Mouse (Mus musculus): ENCODE measurements around the gene Ush1g.

Gene Ush1g

DNA sequence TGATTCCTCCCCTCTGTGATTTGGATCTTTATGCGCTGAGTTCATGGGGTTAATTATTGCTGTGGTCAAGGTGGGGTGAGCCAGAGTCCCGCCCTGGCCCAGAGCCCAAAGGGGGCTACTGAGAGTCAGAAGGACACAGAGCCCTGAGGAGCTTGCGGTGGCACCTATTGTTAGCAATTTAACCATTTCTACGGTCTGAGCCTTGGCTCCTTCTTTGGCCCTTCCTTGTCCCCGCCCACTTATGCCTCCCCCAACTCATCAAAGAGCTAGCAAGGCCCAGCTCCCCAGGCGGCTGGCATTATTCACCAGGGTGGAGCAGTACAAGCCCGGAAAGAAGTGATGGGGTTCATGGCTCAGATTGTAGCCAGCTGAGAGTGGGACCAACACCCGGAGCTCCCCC is 15.0 kb downstream of the Ush1g start, which contains the start of gene Otop2:
Gene Otop2, plus strand, starts transcription at position 301 of the 400 bp plus-strand sequence.
- POLR2A ChIA-PET: interaction anchor here in 1 of 4 experiments (0.9 to 1.1 kb wide), 2 partner anchors 9 to 30 kb away, joined by 4 to 5 read pairs; partner anchors contain the start of genes Fads6 and Fdxr
- CTCF ChIA-PET: interaction anchor here (0.5 to 2.2 kb wide), 6 partner anchors 8 to 1144 kb away, joined by 3 to 7 read pairs (median 4); partner anchors contain the start of gene Ush1g (in 1 of the 4)

DNA sequence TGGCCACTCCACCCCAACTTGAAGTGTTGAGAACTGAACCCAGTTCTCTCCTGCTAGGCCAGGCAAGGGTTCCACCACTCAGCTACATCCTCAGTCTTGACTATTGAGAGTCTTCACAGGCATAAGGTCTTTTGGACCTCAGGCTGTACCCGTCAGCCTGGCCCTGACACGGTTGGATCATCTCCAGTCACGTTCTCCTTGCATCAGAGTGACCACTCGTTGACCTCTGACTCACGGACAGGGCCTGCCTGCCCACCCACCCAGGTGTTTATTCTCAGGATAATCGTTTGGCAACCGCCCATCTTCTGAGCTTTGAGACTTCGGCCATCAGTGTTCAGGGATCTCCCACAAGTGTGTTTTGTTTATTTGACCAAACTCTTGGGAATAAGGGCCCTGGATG is 18.7 kb downstream of the Ush1g start:
- ChIA-PET POLR2A (interaction anchor here in 2 of 4 experiments (0.6 to 1.4 kb wide), 2 partner anchors 78 to 193 kb away, joined by 3 read pairs; no protein-coding TSS in a partner anchor), CTCF (interaction anchor here in 1 of 4 experiments (2.3 kb wide), 1 partner anchor 78 kb away, joined by 6 read pairs; no protein-coding TSS in a partner anchor)

DNA sequence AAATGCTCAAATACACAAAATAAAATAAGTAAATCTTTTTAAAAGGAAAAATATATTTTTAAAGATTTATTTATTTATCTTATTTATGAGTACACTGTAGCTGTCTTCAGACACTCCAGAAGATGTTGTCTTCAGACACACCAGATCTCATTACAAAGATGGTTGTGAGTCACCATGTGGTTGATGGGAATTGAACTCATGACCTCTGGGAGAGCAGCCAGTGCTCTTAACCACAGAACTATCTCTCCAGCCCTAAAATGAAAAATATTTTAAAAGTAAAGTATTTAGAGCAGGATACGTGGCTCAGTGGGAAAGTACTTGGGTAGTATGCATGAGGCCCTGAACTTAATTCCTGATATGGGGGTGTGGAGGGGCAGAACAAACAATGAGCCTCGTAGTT is 20.5 kb downstream of the Ush1g start:
- CTCF ChIA-PET: interaction anchor here (0.6 to 2.0 kb wide), 18 partner anchors 16 to 512 kb away, joined by 3 to 10 read pairs (median 4); partner anchors contain the start of gene Caskin2 (in 1 of the 4)
- POLR2A ChIA-PET: interaction anchor here in 3 of 4 experiments (0.6 to 1.1 kb wide), 6 partner anchors 25 to 512 kb away, joined by 3 to 5 read pairs (median 3); partner anchors contain the start of genes Caskin2 (in 1 of the 3) and Fdxr (in 1 of the 3)

DNA sequence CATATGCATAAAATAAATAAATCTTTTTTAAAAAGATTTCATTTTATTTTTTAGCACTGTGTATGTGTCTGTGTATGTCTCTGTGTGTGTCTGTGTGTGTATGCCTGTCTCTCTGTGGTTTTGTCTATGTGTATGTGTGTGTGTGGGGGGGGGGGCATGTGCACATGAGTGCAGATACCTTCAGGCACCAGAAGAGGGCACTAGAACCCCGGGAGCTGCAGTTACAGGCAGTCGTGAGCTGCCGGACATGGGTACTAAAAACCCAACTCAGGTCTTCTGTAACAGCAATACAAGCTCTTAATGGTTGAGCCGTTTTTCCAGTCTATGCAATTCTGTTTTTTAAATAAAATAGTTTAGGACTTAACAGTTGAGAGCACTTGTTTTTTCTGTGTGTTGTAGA is 21.1 kb downstream of the Ush1g start:
- ChIA-PET CTCF (interaction anchor here (0.6 to 2.0 kb wide), 22 partner anchors 16 to 513 kb away, joined by 3 to 10 read pairs (median 4); partner anchors contain the start of gene Caskin2 (in 1 of the 4)), POLR2A (interaction anchor here in 3 of 4 experiments (0.6 to 1.1 kb wide), 6 partner anchors 33 to 541 kb away, joined by 3 to 5 read pairs (median 4); no protein-coding TSS in a partner anchor)

DNA sequence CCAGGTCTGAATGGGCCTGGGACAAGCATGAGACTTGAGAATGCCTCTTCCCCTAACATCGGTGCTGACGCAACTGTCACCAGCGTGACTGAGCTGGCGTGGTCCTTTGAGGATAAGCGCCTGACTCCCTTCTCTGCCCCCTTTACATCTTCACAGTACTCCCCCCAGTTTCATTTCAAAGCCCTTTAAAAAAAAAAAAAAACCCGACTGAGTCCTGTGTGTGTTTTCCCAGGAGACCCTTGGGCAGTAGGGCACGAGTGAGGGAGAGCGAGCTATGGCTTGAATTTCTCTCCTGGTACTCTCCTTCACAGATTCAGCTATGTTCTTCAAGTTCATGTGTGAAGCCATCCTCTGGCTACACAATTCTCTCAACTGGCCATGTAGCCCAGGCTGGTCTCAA is 23.7 kb downstream of the Ush1g start:
- ChIA-PET CTCF (interaction anchor here (0.6 to 1.5 kb wide), 15 partner anchors 9 to 263 kb away, joined by 3 to 8 read pairs (median 4); partner anchors contain the start of gene Slc9a3r1 (in 1 of the 4)), POLR2A (interaction anchor here in 3 of 4 experiments (0.6 to 2.9 kb wide), 17 partner anchors 9 to 216 kb away, joined by 3 to 21 read pairs (median 4); partner anchors contain the start of genes Fdxr (in 2 of the 3), Armc7 (in 1 of the 3), Jpt1 (in 1 of the 3) and Otop2 (in 1 of the 3))

DNA sequence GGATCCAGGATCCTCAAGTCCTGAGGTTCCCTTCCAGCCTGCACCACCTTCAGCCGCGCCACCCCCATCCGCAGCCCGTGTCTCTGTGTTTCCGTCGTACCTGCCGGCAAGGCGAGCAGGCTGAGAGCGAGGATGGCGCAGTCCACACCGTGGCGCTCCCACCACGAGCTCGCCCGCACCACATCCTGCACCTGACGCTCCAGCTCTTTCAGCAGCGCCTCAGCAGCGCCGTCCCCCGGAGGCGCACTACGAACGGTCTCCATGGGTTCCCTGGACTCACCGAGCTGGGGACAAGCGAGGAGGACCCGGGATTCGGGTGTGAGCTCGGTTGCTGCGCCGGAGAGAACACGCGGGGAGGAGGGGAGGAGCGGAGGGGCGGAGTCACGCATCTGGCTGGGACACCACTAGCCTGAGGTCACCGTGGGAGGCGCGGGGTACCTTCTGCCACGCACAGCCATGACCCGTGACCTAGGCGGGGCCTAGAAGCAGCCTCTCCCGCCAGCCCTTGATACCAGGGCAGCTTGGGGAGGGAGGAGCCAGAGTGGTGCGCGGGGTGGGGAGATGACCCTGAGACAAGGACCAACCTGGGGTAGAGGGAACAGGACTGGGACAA is 24.5 kb downstream of the Ush1g start, which contains the start of gene Fads6:
Gene Fads6, minus strand, starts transcription at position 450 of the 613 bp plus-strand sequence.
- CTCF ChIA-PET: interaction anchor here (0.6 to 1.5 kb wide), 24 partner anchors 10 to 136 kb away, joined by 3 to 10 read pairs (median 4); partner anchors contain the start of genes Fdxr (in 1 of the 4) and Slc9a3r1 (in 1 of the 4)
- POLR2A ChIA-PET: interaction anchor here (0.5 to 2.9 kb wide), 27 partner anchors 9 to 317 kb away, joined by 3 to 21 read pairs (median 4); partner anchors contain the start of genes Fdxr (in 4 of the 4), Armc7 (in 1 of the 4), Cdr2l (in 1 of the 4) and Jpt1 (in 1 of the 4)

DNA sequence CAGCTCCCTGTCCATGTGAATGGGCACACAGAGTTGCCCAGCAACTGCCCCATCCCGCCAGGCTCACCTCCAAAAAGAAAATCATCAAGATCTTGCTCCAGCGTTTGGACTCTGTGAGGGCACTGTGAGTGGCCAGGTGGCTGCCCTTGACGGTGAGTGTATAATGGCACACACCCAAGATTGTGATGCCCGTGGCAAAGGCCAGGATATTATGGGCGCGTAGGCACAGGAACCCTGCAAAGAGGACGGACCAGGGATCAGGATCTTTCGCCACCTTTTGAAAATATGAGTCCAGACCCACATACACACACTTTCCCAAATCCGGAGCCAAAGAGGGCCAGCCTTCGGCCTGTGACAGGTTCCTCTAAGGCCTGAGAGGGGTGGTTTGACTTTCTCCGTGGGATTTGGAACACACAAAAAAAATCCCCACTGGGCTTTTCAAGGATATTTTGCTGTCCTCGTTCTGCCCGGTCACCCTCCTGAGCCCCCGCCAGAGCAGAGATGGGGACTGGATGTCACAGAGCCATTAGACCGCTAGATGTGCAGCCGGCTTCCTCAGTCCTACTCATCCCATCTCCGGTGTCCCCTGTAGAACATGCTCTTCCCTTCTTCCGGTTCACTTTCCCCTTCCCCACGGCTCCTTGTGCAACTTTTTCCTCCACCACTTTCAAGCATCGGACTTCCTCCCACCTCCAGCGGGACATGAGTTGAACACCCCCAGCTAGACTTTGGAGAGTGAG is 25.2 kb downstream of the Ush1g start:
- ChIA-PET POLR2A (interaction anchor here (0.8 to 2.9 kb wide), 22 partner anchors 8 to 318 kb away, joined by 3 to 21 read pairs (median 4); partner anchors contain the start of genes Fdxr (in 4 of the 4), Armc7 (in 1 of the 4), Cdr2l (in 1 of the 4) and Jpt1 (in 1 of the 4)), CTCF (interaction anchor here in 3 of 4 experiments (0.6 to 1.5 kb wide), 20 partner anchors 9 to 136 kb away, joined by 3 to 10 read pairs (median 4); partner anchors contain the start of genes Fdxr (in 1 of the 3) and Slc9a3r1 (in 1 of the 3))

DNA sequence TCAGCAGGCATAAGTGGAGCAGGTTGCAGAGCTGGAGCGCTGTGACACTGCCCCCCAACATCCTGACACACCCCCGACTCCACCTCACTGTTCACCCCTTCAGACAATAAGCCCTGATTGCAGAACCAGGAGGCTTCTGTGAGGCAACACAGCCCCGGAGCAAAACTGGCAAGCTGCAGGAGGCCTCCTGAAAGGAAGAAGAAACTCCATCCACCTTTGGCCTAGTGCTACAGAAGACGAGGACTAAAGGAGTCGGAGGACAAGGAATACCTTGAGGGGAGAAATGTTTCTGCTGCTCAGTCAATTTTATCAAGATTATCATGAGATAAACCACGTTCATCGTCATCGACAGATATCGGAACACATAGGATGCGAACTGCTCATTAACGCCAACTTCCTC is 25.9 kb downstream of the Ush1g start:
- ChIA-PET POLR2A (interaction anchor here in 1 of 4 experiments (2.9 kb wide), 1 partner anchor 9 kb away, joined by 21 read pairs; no protein-coding TSS in a partner anchor), CTCF (interaction anchor here in 1 of 4 experiments (1.0 kb wide), 1 partner anchor 58 kb away, joined by 3 read pairs; no protein-coding TSS in a partner anchor)

DNA sequence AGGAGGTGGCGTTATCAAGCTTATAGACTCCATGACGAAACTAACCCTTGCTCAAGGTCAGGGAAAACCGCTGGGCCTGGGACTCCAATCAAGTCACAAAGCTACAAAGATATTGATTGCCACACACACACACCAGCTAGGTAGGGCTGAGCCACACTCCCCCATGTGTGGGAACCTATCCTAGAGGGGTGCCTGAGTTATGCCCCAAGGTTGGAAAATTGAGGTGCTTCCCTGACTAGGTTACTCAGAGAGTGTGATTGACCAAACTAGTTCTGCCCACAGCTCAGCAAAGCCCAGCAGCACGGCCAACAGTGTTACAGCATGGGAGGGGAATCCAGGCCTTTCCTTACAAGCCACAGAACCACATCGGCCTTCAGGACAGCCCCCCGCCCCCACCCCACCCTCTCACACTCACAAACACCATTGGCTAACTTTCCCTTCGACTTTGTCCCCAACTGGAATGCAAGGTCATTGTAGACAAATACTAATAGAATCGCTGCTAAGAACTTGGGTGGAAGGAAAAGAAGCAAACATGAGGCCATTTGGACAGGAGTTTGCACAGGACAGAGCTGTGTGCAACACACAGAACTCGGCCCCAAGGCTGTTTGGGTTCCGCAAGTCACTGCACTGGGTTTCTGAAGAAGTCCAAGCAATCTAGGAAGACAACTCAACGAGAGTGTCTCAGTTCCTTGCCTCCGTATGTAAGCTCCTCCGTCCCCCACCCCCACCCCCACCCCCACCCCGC is 29.0 kb downstream of the Ush1g start:
- POLR2A ChIA-PET: interaction anchor here in 3 of 4 experiments (0.6 to 2.7 kb wide), 21 partner anchors 9 to 222 kb away, joined by 3 to 20 read pairs (median 4); partner anchors contain the start of genes Fdxr (in 2 of the 3), Cdr2l (in 1 of the 3), Jpt1 (in 1 of the 3) and Slc9a3r1 (in 1 of the 3)
- CTCF ChIA-PET: interaction anchor here (0.7 to 1.3 kb wide), 8 partner anchors 26 to 192 kb away, joined by 3 to 8 read pairs (median 4); no protein-coding TSS in a partner anchor

DNA sequence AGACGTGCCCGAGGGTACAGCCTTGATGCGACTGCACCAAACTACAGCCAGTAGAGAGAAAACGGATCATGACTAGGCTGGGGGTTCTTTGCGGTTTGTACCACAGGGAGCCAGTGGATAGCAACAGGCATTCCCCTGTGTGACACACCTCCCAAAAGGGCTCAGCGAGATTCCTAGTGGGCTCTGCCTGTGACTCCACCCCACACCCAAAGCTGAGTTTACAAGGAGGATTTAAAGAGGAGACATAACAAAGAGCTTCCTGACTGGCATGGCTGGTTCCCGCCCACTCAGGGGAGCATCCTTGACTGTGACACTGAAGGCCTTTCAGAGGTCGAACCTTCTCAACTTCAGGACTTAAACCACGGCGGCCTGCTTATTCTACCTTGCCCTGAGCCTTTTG is 30.3 kb downstream of the Ush1g start:
- POLR2A ChIA-PET: interaction anchor here in 2 of 4 experiments (1.5 to 2.7 kb wide), 3 partner anchors 14 to 84 kb away, joined by 3 to 20 read pairs (median 3); partner anchors contain the start of gene Fdxr (in 1 of the 2)
- CTCF ChIA-PET: interaction anchor here in 2 of 4 experiments (0.6 to 1.3 kb wide), 3 partner anchors 62 to 137 kb away, joined by 3 to 4 read pairs (median 4); no protein-coding TSS in a partner anchor

DNA sequence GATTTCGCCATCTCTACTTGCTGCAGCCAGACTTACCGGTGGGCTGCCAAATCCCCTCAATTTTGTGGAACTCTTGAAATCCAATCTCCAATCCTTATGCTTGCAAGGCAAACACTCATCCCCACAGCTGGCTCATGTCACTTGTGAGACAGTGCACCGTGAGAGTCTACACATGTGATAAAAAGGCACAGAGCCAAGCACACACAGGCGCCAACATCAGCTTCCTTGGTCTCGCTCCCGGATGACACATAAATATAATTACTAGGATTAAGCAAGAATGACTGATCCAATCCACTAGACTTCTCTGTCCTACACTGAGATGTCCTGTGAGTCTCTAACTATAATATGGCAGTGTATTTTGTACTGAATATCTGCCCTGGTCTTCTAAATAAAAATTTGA is 30.9 kb downstream of the Ush1g start:
- CTCF ChIA-PET: interaction anchor here (0.5 to 1.6 kb wide), 6 partner anchors 29 to 535 kb away, joined by 3 to 5 read pairs (median 3); no protein-coding TSS in a partner anchor
- POLR2A ChIA-PET: interaction anchor here in 2 of 4 experiments (0.6 to 1.7 kb wide), 3 partner anchors 13 to 218 kb away, joined by 3 to 7 read pairs (median 5); partner anchors contain the start of gene Fdxr (in 1 of the 2)

DNA sequence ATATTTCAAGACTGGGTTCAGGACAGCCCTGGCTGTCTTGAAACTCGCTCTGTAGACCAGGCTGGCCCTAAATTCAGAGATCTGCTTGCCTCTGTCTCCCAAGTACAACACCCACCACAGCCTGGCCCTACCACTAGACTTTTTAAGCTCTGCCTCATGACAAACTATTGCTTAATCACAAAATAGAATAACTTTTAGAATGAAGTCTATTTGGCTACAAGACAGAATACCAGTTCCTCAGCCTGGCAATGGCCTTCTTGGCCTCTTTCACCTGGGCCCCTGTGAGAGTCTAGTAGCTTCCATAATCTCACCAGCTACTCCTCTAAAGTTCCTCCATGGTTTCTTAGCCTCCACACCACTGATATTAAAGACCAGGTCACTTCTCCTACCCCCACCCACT is 31.5 kb downstream of the Ush1g start:
- POLR2A ChIA-PET: interaction anchor here in 1 of 4 experiments (0.7 to 1.7 kb wide), 3 partner anchors 13 to 684 kb away, joined by 3 to 5 read pairs (median 3); partner anchors contain the start of genes Fdxr and Itgb4
- CTCF ChIA-PET: interaction anchor here in 3 of 4 experiments (0.8 to 1.6 kb wide), 4 partner anchors 30 to 138 kb away, joined by 3 to 5 read pairs (median 4); no protein-coding TSS in a partner anchor

DNA sequence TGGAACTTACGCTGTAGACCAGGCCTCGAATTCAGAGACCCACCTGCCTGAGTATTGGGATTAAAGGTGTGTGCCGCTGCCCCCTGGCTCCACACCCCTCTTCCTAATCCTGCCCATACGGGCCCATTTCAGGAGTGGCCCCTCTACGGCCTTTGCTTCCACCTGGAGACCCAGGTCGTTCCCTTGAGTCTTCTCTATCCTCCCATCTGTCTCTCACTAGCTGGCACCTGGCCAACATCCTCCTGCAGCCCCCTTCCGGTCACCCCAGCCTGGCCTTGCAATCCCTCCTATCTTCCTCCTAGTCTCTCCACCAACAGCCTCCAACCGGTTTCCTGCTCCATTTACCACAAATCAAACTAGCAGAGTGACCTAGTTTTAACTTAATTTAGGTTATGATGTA is 32.0 kb downstream of the Ush1g start:
- CTCF ChIA-PET: interaction anchor here in 1 of 4 experiments (1.6 kb wide), 1 partner anchor 65 kb away, joined by 5 read pairs; no protein-coding TSS in a partner anchor
- POLR2A ChIA-PET: interaction anchor here in 1 of 4 experiments (0.7 to 1.7 kb wide), 3 partner anchors 12 to 685 kb away, joined by 3 to 5 read pairs (median 3); partner anchors contain the start of genes Fdxr and Itgb4

DNA sequence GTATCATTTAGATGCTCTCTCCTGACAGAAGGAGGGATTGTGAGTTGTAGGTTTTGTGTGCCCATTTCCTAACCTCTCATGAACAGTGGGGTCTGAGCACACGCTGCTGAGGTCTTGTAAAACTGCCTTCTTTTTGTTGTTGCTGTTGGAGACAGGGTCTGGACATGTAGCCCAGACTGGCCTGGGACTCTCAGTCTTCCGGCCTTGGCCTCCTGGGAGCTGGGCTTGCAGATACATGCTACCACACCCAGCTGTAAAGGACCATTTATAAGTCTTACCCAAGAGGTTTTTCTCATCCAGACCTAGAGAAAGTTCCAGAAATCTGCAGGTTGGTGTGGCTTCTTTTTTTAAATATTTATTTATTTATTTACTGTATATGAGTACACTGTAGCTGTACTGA is 33.5 kb downstream of the Ush1g start:
- ChIA-PET POLR2A (interaction anchor here in 3 of 4 experiments (0.7 to 4.1 kb wide), 7 partner anchors 9 to 139 kb away, joined by 3 to 46 read pairs (median 19); partner anchors contain the start of genes Fdxr (in 3 of the 3) and Fads6 (in 2 of the 3)), CTCF (interaction anchor here in 1 of 4 experiments (1.5 kb wide), 1 partner anchor 9 kb away, joined by 4 read pairs; the partner anchor contains the start of gene Fads6)

DNA sequence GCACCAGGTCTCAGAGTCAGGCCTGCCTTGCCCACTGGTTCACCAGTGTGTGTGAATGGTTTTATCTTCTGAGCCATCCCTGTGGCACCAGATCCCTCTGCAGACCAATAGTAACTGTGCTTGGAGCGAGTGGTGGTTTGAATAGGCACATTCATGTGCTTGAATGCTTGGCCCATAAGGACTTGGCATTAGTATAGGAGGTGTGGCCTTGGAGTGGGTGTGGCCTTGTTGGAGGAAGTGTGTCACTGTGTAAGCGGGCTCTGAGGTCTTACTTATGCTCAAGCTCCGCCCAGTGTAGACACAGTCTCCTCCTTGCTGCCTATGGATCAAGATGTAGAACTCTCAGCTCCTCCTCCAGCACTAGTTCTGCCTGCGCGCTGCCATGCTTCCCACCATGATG is 34.5 kb downstream of the Ush1g start:
- POLR2A ChIA-PET: interaction anchor here (0.5 to 4.1 kb wide), 21 partner anchors 9 to 227 kb away, joined by 3 to 46 read pairs (median 3); partner anchors contain the start of genes Fdxr (in 4 of the 4), Fads6 (in 3 of the 4), Grin2c (in 1 of the 4) and Jpt1 (in 1 of the 4)
- CTCF ChIA-PET: interaction anchor here in 3 of 4 experiments (0.6 to 1.5 kb wide), 5 partner anchors 10 to 199 kb away, joined by 3 to 7 read pairs (median 6); partner anchors contain the start of gene Fads6 (in 1 of the 3)

All from embryonic stem cell, embryonic (primary cell).